Mouse (Mus musculus): ENCODE measurements around the gene Tgfbr1. TPM values are rescaled to one million over a fixed set of nuclear protein-coding genes. Genes with fewer than 3 reads are reported as not detected.

Gene Tgfbr1
- total RNA-seq, 2 experiments from 2014 or later = 51.4 to 60.1 TPM

- DNase-seq = no peak
- intact Hi-C loops (cut with DNase I) = loop anchor here (5.0 kb wide), 1 partner anchor 1034 kb away; no protein-coding TSS in a partner anchor
These were observed 64.8 kb downstream of the Tgfbr1 start for GRCm38 (mm10) chr4:47417871-47418270.

- peak; percentile 24 for DNase-seq
- intact Hi-C loops (cut with DNase I) = loop anchor here (5.0 kb wide), 1 partner anchor 1033 kb away; no protein-coding TSS in a partner anchor
These were observed 66.4 kb downstream of the Tgfbr1 start for GRCm38 (mm10) chr4:47419268-47419973.

GRCm38 (mm10) chr4:47420191-47420590 lies 67.2 kb downstream of the Tgfbr1 start:
- intact Hi-C loops (cut with DNase I) = no loop called here
- no peak for DNase-seq

GRCm38 (mm10) chr4:47422194-47422593 lies 69.2 kb downstream of the Tgfbr1 start:
- no peak for DNase-seq
- intact Hi-C loops (cut with DNase I) = no loop called here

GRCm38 (mm10) chr4:47422946-47423345 lies 69.9 kb downstream of the Tgfbr1 start:
- no peak for DNase-seq
- intact Hi-C loops (cut with DNase I) = no loop called here

GRCm38 (mm10) chr4:47424376-47424775 lies 71.4 kb downstream of the Tgfbr1 start:
- no peak for DNase-seq
- intact Hi-C loops (cut with DNase I) = no loop called here

GRCm38 (mm10) chr4:47425247-47425830 lies 72.3 kb downstream of the Tgfbr1 start:
- intact Hi-C loops (cut with DNase I) = no loop called here
- peak; percentile 35 for DNase-seq

GRCm38 (mm10) chr4:47427606-47428005 lies 74.6 kb downstream of the Tgfbr1 start:
- DNase-seq = no peak
- intact Hi-C loops (cut with DNase I) = no loop called here

GRCm38 (mm10) chr4:47430557-47430956 lies 77.5 kb downstream of the Tgfbr1 start:
- no peak for DNase-seq

GRCm38 (mm10) chr4:47431081-47431480 lies 78.1 kb downstream of the Tgfbr1 start:
- intact Hi-C loops (cut with DNase I) = loop anchor here (10.0 kb wide), 1 partner anchor 954 kb away; no protein-coding TSS in a partner anchor
- DNase-seq = no peak

More at GRCm38 (mm10) chr4:47430557-47430956, 77.5 kb downstream of the Tgfbr1 start:
- intact Hi-C loops (cut with DNase I) = loop anchor here (10.0 kb wide), 1 partner anchor 954 kb away; no protein-coding TSS in a partner anchor

GRCm38 (mm10) chr4:47432766-47433165 lies 79.7 kb downstream of the Tgfbr1 start:
- DNase-seq = peak; percentile 38
- intact Hi-C loops (cut with DNase I) = loop anchor here (10.0 kb wide), 1 partner anchor 952 kb away; no protein-coding TSS in a partner anchor

GRCm38 (mm10) chr4:47435131-47435530 lies 82.1 kb downstream of the Tgfbr1 start:
- no peak for DNase-seq

GRCm38 (mm10) chr4:47435566-47436360 lies 82.7 kb downstream of the Tgfbr1 start:
- no peak for DNase-seq
- intact Hi-C loops (cut with DNase I) = loop anchor here (10.0 kb wide), 1 partner anchor 949 kb away; no protein-coding TSS in a partner anchor

More at GRCm38 (mm10) chr4:47435131-47435530, 82.1 kb downstream of the Tgfbr1 start:
- intact Hi-C loops (cut with DNase I) = loop anchor here (10.0 kb wide), 1 partner anchor 950 kb away; no protein-coding TSS in a partner anchor

- peak; percentile 94 for DNase-seq
- intact Hi-C loops (cut with DNase I) = loop anchor here (10.0 kb wide), 1 partner anchor 947 kb away; no protein-coding TSS in a partner anchor
These were observed 84.6 kb downstream of the Tgfbr1 start for GRCm38 (mm10) chr4:47437365-47438340.

GRCm38 (mm10) chr4:47438956-47439355 lies 85.9 kb downstream of the Tgfbr1 start:
- intact Hi-C loops (cut with DNase I) = loop anchor here (10.0 kb wide), 1 partner anchor 946 kb away; no protein-coding TSS in a partner anchor

GRCm38 (mm10) chr4:47440951-47441350 lies 87.9 kb downstream of the Tgfbr1 start:
- intact Hi-C loops (cut with DNase I) = no loop called here

More at GRCm38 (mm10) chr4:47438956-47439355, 85.9 kb downstream of the Tgfbr1 start:
- no peak for DNase-seq

GRCm38 (mm10) chr4:47448526-47448925 lies 95.5 kb downstream of the Tgfbr1 start:
- intact Hi-C loops (cut with DNase I) = no loop called here
- DNase-seq = no peak

More at GRCm38 (mm10) chr4:47440951-47441350, 87.9 kb downstream of the Tgfbr1 start:
- DNase-seq = no peak

GRCm38 (mm10) chr4:47449116-47449515 lies 96.1 kb downstream of the Tgfbr1 start:
- intact Hi-C loops (cut with DNase I) = no loop called here
- no peak for DNase-seq

All from left cerebral cortex, postnatal 4 days (tissue).